Mouse (Mus musculus): Measurements from ENCODE around the gene Lypd6. TPM values are rescaled to one million over a fixed set of nuclear protein-coding genes. Genes with fewer than 3 reads are reported as not detected.
A peak's percentile ranks its signal among the peaks of the same experiment; 100 is the strongest.

The Lypd6 gene
- polyA plus RNA-seq, 1 experiment from 2014 or later: 1.7 TPM

- H3K27me3 ChIP-seq (ENCODE audit: control insufficient read depth, insufficient read depth, low read depth, low read length): no peaks in the 10 kb centered on the region
- H3K27ac ChIP-seq (ENCODE audit: low read length): no peak overlapping the region
- no peaks in the 10 kb centered on the region; the same call in 1 of the 2 replicates for H3K9me3 ChIP-seq (ENCODE audit: control insufficient read depth, low read length)
- WGBS: 65% methylated on average over 2 of the region's 2 CpGs
- H3K9ac ChIP-seq (ENCODE audit: low read length): no peak overlapping the region
- H3K4me1 ChIP-seq (replicated peaks; ENCODE audit: control insufficient read depth, insufficient read depth, low read length): no peaks in the 10 kb centered on the region
- no peaks in the 10 kb centered on the region for H3K36me3 ChIP-seq (ENCODE audit: control insufficient read depth, insufficient read depth, low read length)
- H3K4me2 ChIP-seq (ENCODE audit: low read depth, low read length): no peak overlapping the region
- H3K4me3 ChIP-seq (ENCODE audit: low read length): no peak overlapping the region
- no peak for ATAC-seq (ENCODE audit: low read depth)
Measured at GRCm38 (mm10) chr2:50151401-50151800, 85.2 kb downstream of the Lypd6 start.

GRCm38 (mm10) chr2:50151879-50152278 lies 85.7 kb downstream of the Lypd6 start:
- WGBS: 78% methylated on average over 3 of the region's 3 CpGs
- no peak overlapping the region for H3K27ac ChIP-seq (ENCODE audit: low read length)

GRCm38 (mm10) chr2:50156009-50156408 lies 89.8 kb downstream of the Lypd6 start:
- ATAC-seq (ENCODE audit: low read depth): no peak
- H3K4me3 ChIP-seq (ENCODE audit: low read length): no peak overlapping the region
- WGBS: 95% methylated on average over 10 of the region's 10 CpGs
- H3K4me1 ChIP-seq (replicated peaks; ENCODE audit: control insufficient read depth, insufficient read depth, low read length): no peaks in the 10 kb centered on the region
- H3K9ac ChIP-seq (ENCODE audit: low read length): no peak overlapping the region
- no peak overlapping the region for H3K27ac ChIP-seq (ENCODE audit: low read length)
- H3K27me3 ChIP-seq (ENCODE audit: control insufficient read depth, insufficient read depth, low read depth, low read length): no peaks in the 10 kb centered on the region
- H3K9me3 ChIP-seq (ENCODE audit: control insufficient read depth, low read length): no peaks in the 10 kb centered on the region; the same call in 1 of the 2 replicates
- no peaks in the 10 kb centered on the region for H3K36me3 ChIP-seq (ENCODE audit: control insufficient read depth, insufficient read depth, low read length)
- H3K4me2 ChIP-seq (ENCODE audit: low read depth, low read length): no peak overlapping the region

More at GRCm38 (mm10) chr2:50151879-50152278, 85.7 kb downstream of the Lypd6 start:
- no peaks in the 10 kb centered on the region for H3K27me3 ChIP-seq (ENCODE audit: control insufficient read depth, insufficient read depth, low read depth, low read length)
- no peaks in the 10 kb centered on the region for H3K36me3 ChIP-seq (ENCODE audit: control insufficient read depth, insufficient read depth, low read length)
- no peaks in the 10 kb centered on the region for H3K4me1 ChIP-seq (replicated peaks; ENCODE audit: control insufficient read depth, insufficient read depth, low read length)
- H3K9ac ChIP-seq (ENCODE audit: low read length): no peak overlapping the region
- no peak overlapping the region for H3K4me2 ChIP-seq (ENCODE audit: low read depth, low read length)
- ATAC-seq (ENCODE audit: low read depth): no peak
- no peaks in the 10 kb centered on the region; the same call in 1 of the 2 replicates for H3K9me3 ChIP-seq (ENCODE audit: control insufficient read depth, low read length)
- no peak overlapping the region for H3K4me3 ChIP-seq (ENCODE audit: low read length)

GRCm38 (mm10) chr2:50160069-50160468 lies 93.8 kb downstream of the Lypd6 start:
- 92% methylated on average over 3 of the region's 3 CpGs for WGBS
- Histone ChIP-seq H3K36me3 (ENCODE audit: control insufficient read depth, insufficient read depth, low read length) (no peaks in the 10 kb centered on the region), H3K27me3 (ENCODE audit: control insufficient read depth, insufficient read depth, low read depth, low read length) (no peaks in the 10 kb centered on the region), H3K4me1 (replicated peaks; ENCODE audit: control insufficient read depth, insufficient read depth, low read length) (no peaks in the 10 kb centered on the region), H3K27ac (ENCODE audit: low read length) (no peak overlapping the region), H3K9me3 (ENCODE audit: control insufficient read depth, low read length) (no peaks in the 10 kb centered on the region; the same call in 1 of the 2 replicates), H3K4me3 (ENCODE audit: low read length) (no peak overlapping the region), H3K4me2 (ENCODE audit: low read depth, low read length) (no peak overlapping the region), H3K9ac (ENCODE audit: low read length) (no peak overlapping the region)
- ATAC-seq (ENCODE audit: low read depth): no peak

- Histone ChIP-seq H3K27ac (ENCODE audit: low read length) (no peak overlapping the region), H3K36me3 (ENCODE audit: control insufficient read depth, insufficient read depth, low read length) (no peaks in the 10 kb centered on the region), H3K9ac (ENCODE audit: low read length) (no peak overlapping the region), H3K4me1 (replicated peaks; ENCODE audit: control insufficient read depth, insufficient read depth, low read length) (no peaks in the 10 kb centered on the region), H3K9me3 (ENCODE audit: control insufficient read depth, low read length) (no peaks in the 10 kb centered on the region), H3K4me3 (ENCODE audit: low read length) (no peak overlapping the region), H3K27me3 (ENCODE audit: control insufficient read depth, insufficient read depth, low read depth, low read length) (no peaks in the 10 kb centered on the region), H3K4me2 (ENCODE audit: low read depth, low read length) (no peak overlapping the region)
- no peak for ATAC-seq (ENCODE audit: low read depth)
- 55% methylated on average over 8 of the region's 8 CpGs for WGBS
Measured at GRCm38 (mm10) chr2:50163608-50164007, 97.4 kb downstream of the Lypd6 start.

GRCm38 (mm10) chr2:50165277-50165676 lies 99.0 kb downstream of the Lypd6 start:
- 38% methylated on average over 6 of the region's 6 CpGs for whole genome bisulfite sequencing
- peaks cover under 1% of the 10 kb centered on the region; the same call in 1 of the 2 replicates for H3K9me3 ChIP-seq (ENCODE audit: control insufficient read depth, low read length)
- no peaks in the 10 kb centered on the region for H3K27me3 ChIP-seq (ENCODE audit: control insufficient read depth, insufficient read depth, low read depth, low read length)
- no peak overlapping the region for H3K4me3 ChIP-seq (ENCODE audit: low read length)
- ATAC-seq (ENCODE audit: low read depth): no peak
- H3K27ac ChIP-seq (ENCODE audit: low read length): no peak overlapping the region
- no peaks in the 10 kb centered on the region for H3K4me1 ChIP-seq (replicated peaks; ENCODE audit: control insufficient read depth, insufficient read depth, low read length)
- H3K9ac ChIP-seq (ENCODE audit: low read length): no peak overlapping the region
- no peaks in the 10 kb centered on the region for H3K36me3 ChIP-seq (ENCODE audit: control insufficient read depth, insufficient read depth, low read length)
- H3K4me2 ChIP-seq (ENCODE audit: low read depth, low read length): no peak overlapping the region

GRCm38 (mm10) chr2:50166082-50166481 lies 99.9 kb downstream of the Lypd6 start:
- no peaks in the 10 kb centered on the region for H3K27me3 ChIP-seq (ENCODE audit: control insufficient read depth, insufficient read depth, low read depth, low read length)
- H3K9me3 ChIP-seq (ENCODE audit: control insufficient read depth, low read length): peaks cover 2% of the 10 kb centered on the region; the same call in 1 of the 2 replicates
- 57% methylated on average over 5 of the region's 5 CpGs for WGBS
- H3K27ac ChIP-seq (ENCODE audit: low read length): no peak overlapping the region
- H3K36me3 ChIP-seq (ENCODE audit: control insufficient read depth, insufficient read depth, low read length): no peaks in the 10 kb centered on the region
- H3K4me2 ChIP-seq (ENCODE audit: low read depth, low read length): no peak overlapping the region
- H3K4me1 ChIP-seq (replicated peaks; ENCODE audit: control insufficient read depth, insufficient read depth, low read length): no peaks in the 10 kb centered on the region
- no peak for ATAC-seq (ENCODE audit: low read depth)
- no peak overlapping the region for H3K9ac ChIP-seq (ENCODE audit: low read length)
- H3K4me3 ChIP-seq (ENCODE audit: low read length): no peak overlapping the region

- peaks cover 3% of the 10 kb centered on the region; the same call in 1 of the 2 replicates for H3K4me1 ChIP-seq (replicated peaks; ENCODE audit: control insufficient read depth, insufficient read depth, low read length)
- no peak overlapping the region for H3K9ac ChIP-seq (ENCODE audit: low read length)
- 82% methylated on average over 12 of the region's 12 CpGs for WGBS
- no peak for ATAC-seq (ENCODE audit: low read depth)
- no peak overlapping the region for H3K27ac ChIP-seq (ENCODE audit: low read length)
- peaks cover 2% of the 10 kb centered on the region; the same call in 1 of the 2 replicates for H3K9me3 ChIP-seq (ENCODE audit: control insufficient read depth, low read length)
- H3K36me3 ChIP-seq (ENCODE audit: control insufficient read depth, insufficient read depth, low read length): no peaks in the 10 kb centered on the region
- H3K27me3 ChIP-seq (ENCODE audit: control insufficient read depth, insufficient read depth, low read depth, low read length): no peaks in the 10 kb centered on the region
- no peak overlapping the region for H3K4me3 ChIP-seq (ENCODE audit: low read length)
- H3K4me2 ChIP-seq (ENCODE audit: low read depth, low read length): no peak overlapping the region
Measured at GRCm38 (mm10) chr2:50173730-50174528, 107.7 kb downstream of the Lypd6 start.

- Histone ChIP-seq H3K27ac (ENCODE audit: low read length) (peak overlapping the region; percentile 54), H3K4me2 (ENCODE audit: low read depth, low read length) (no peak overlapping the region), H3K27me3 (ENCODE audit: control insufficient read depth, insufficient read depth, low read depth, low read length) (no peaks in the 10 kb centered on the region), H3K9ac (ENCODE audit: low read length) (no peak overlapping the region), H3K4me3 (ENCODE audit: low read length) (no peak overlapping the region), H3K36me3 (ENCODE audit: control insufficient read depth, insufficient read depth, low read length) (no peaks in the 10 kb centered on the region), H3K4me1 (replicated peaks; ENCODE audit: control insufficient read depth, insufficient read depth, low read length) (peaks cover 3% of the 10 kb centered on the region; the same call in 1 of the 2 replicates), H3K9me3 (ENCODE audit: control insufficient read depth, low read length) (no peaks in the 10 kb centered on the region)
- WGBS: 30% methylated on average over 4 of the region's 4 CpGs
- peak; percentile 95 for ATAC-seq (ENCODE audit: low read depth)
Measured at GRCm38 (mm10) chr2:50175709-50176108, 109.5 kb downstream of the Lypd6 start.
